Mouse (Mus musculus) subcutaneous adipose tissue, adult 2 months (tissue): Measurements from ENCODE around the gene Dlx6. TPM values are rescaled to one million over a fixed set of nuclear protein-coding genes. Genes with fewer than 3 reads are reported as not detected.

ENCODE experiments used
- polyA plus RNA-seq: library from polyadenylated mRNA; depleted of rRNA; stranded (reverse); fragments of >200 nt; gene quantifications from 2 replicates; pipeline ENCODE4 v1.2.3, GENCODE M21; 2012; ENCODE audit warnings: low replicate concordance; rRNA removed

Gene Dlx6
- polyA plus RNA-seq, result 24.9 TPM in 1 of 2 replicates, not detected in the other

DNA sequence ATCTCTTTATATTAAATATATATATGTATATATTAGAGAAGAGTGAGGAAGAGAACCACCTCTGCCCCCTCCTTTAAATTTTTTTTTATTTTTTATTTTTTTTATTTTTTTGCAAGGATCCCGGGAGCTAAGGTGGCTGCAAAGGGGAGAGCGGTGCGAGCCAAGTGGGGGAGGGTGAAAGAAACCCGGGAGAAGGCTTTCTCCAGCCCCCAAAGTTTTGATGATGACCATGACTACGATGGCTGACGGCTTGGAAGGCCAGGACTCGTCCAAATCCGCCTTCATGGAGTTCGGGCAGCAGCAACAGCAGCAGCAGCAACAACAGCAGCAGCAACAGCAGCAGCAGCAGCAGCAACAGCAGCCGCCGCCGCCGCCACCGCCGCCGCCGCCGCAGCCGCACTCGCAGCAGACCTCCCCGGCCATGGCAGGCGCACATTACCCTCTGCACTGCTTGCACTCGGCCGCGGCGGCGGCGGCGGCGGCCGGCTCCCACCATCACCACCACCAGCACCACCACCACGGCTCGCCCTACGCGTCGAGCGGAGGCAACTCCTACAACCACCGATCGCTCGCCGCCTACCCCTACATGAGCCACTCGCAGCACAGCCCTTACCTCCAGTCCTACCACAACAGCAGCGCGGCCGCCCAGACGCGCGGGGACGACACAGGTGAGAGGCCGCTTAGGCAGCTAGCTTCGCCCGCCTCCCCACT lies at the start of gene Dlx6:
TSS of gene Dlx6 (plus strand) at position 175 of the 711 bp plus-strand sequence.

GRCm38 (mm10) chr6:6881638-6882190 lies 18.6 kb downstream of the Dlx6 start, which contains the start of gene Dlx5:
Dlx5 (minus strand) TSS chr6:6882085.

Other genes starting within 250 kb of the Dlx6 start
- 0.23 and 15.2 TPM in 2 replicates for gene Dlx5, start 18.8 kb downstream of the Dlx6 start, polyA plus RNA-seq
- 0.81 and 0.90 TPM in 2 replicates for gene Sdhaf3, start 92.7 kb downstream of the Dlx6 start, polyA plus RNA-seq